Comparison of ENCODE assay signal across 13 mouse cellular contexts in the genomic region with DNA sequence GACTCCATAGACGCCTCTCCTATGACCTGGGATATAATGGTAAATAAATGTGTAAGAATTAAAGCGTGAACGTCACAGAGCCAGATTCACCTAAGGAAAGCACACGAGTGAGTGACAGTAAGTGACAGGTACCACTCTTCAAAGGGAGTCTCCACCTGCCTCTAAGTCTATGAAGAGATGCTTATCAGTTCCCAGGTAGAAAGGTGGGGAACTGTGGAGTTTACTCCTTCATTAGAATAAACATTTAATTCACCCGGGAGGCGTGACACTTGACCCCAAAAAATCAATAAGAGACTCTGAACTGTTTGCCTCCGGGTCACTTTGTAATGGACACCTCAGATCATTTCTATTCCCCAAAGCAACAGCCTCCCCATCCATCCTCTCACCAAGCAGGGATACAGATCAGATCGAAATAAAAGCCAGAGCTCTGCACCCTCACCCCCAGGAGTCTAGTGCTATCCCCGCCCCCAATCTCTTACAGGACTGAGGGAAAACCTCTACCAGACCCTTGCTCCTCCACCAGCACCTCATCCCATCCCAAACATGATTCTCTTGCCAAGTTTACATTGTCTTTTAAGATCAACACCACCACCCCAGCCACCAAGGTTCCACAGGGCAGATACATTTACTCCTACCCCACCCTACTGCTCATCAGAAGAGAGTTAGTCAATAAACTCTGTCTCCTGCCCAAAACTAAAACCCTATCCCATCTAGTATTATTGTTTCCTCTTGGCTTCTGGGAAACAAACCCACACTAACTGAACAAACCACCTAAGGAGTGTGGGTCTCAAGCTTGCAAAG.
"Had no signal": no experiment of that assay in that cellular context is flagged by ENCODE, and none has a peak within 500 bp of the region (broad histone marks: within the 10 kb centered on the region; RNA-seq: fewer than 3 reads in every experiment).

No protein-coding gene starts in this region.

- H3K9me3 ChIP-seq: intestine, embryonic 15.5 days; limb, embryonic 10.5 days; midbrain, embryonic 12.5 days; neural tube, embryonic 15.5 days had no signal

- ATAC-seq: intestine, embryonic 15.5 days had no signal

- H3K4me3 ChIP-seq: intestine, embryonic 15.5 days; left cerebral cortex, adult 2 months; limb, embryonic 10.5 days; megakaryocyte, embryonic 14.5 days; midbrain, embryonic 12.5 days; neural tube, embryonic 15.5 days had no signal

- H3K4me2 ChIP-seq: intestine, embryonic 15.5 days; lung, embryonic 14.5 days; midbrain, embryonic 12.5 days; neural tube, embryonic 15.5 days had no signal

- DNase-seq: kidney, adult 2 months; kidney, postnatal 25 days; lung, embryonic 14.5 days; lung, postnatal 10 days; right cerebral cortex, adult 18-20 months; thymus, postnatal 36 days had no signal

- H3K36me3 ChIP-seq: intestine, embryonic 15.5 days; limb, embryonic 10.5 days; midbrain, embryonic 12.5 days; neural tube, embryonic 15.5 days had no signal

- H3K27me3 ChIP-seq: intestine, embryonic 15.5 days; megakaryocyte, embryonic 14.5 days; midbrain, embryonic 12.5 days; neural tube, embryonic 15.5 days had no signal

- H3K4me1 ChIP-seq: megakaryocyte, embryonic 14.5 days had no signal

- H3K9ac ChIP-seq: intestine, embryonic 15.5 days; lung, embryonic 14.5 days; midbrain, embryonic 12.5 days; neural tube, embryonic 15.5 days had no signal

- H3K27ac ChIP-seq: intestine, embryonic 15.5 days; left cerebral cortex, adult 2 months; limb, embryonic 10.5 days; macrophage; midbrain, embryonic 12.5 days; neural tube, embryonic 15.5 days had no signal
